Mouse (Mus musculus) adrenal gland, postnatal 4 days (tissue): Measurements from ENCODE around the gene Kat5. TPM values are rescaled to one million over a fixed set of nuclear protein-coding genes. Genes with fewer than 3 reads are reported as not detected.

Experiments
- total RNA-seq, 2 experiments: library from RNA; stranded (reverse); gene quantifications; 2 replicates each; pipeline ENCODE4 v1.2.3; 2021

Gene Kat5
- total RNA-seq, 2 experiments from 2014 or later, result 69.0 to 83.1 TPM

Other genes starting within 250 kb of the Kat5 start
- 10 to 100 TPM; 36.5 to 42.2 TPM for gene Eif1ad, start 243.5 kb downstream of the Kat5 start, total RNA-seq
- 100 to 1,000 TPM; 153 to 164 TPM for gene Banf1, start 243.1 kb downstream of the Kat5 start, total RNA-seq
- 100 to 1,000 TPM in 1 of 2 experiments, 10 to 100 TPM in 1; 98.7 to 123 TPM for gene Sart1, start 221.5 kb downstream of the Kat5 start, total RNA-seq
- not detected for gene Tsga10ip, start 207.7 kb downstream of the Kat5 start, total RNA-seq
- 100 to 1,000 TPM; 236 to 266 TPM for gene Drap1, start 185.3 kb downstream of the Kat5 start, total RNA-seq
- gene AI837181, start 185.1 kb downstream of the Kat5 start, total RNA-seq, result 10 to 100 TPM; 55.1 to 56.7 TPM
- gene Fosl1, start 162.7 kb downstream of the Kat5 start, total RNA-seq, result under 1 TPM in 1 of 2 experiments, not detected in 1; 0.20 TPM
- gene Ccdc85b, start 152.3 kb downstream of the Kat5 start, total RNA-seq, result 10 to 100 TPM; 10.4 to 10.6 TPM
- gene Fibp, start 149.6 kb downstream of the Kat5 start, total RNA-seq, result 100 to 1,000 TPM; 134 to 137 TPM
- 1 to 10 TPM in 1 of 2 experiments, under 1 TPM in 1; 0.67 to 1.3 TPM for gene Ctsw, start 141.7 kb downstream of the Kat5 start, total RNA-seq
- gene Efemp2, start 136.3 kb downstream of the Kat5 start, total RNA-seq, result 10 to 100 TPM; 80.0 to 88.0 TPM
- 10 to 100 TPM; 24.9 to 29.8 TPM for gene Mus81, start 121.8 kb downstream of the Kat5 start, total RNA-seq
- gene Cfl1, start 119.8 kb downstream of the Kat5 start, total RNA-seq, result 100 to 1,000 TPM; 789 to 859 TPM
- gene 1700020D05Rik, start 106.5 kb downstream of the Kat5 start, total RNA-seq, result 1 to 10 TPM; 3.0 to 3.5 TPM
- 10 to 100 TPM; 15.1 to 16.0 TPM for gene Snx32, start 99.7 kb downstream of the Kat5 start, total RNA-seq
- gene Ovol1, start 49.6 kb downstream of the Kat5 start, total RNA-seq, result 1 to 10 TPM in 1 of 2 experiments, not detected in 1; 1.6 TPM
- 1 to 10 TPM; 6.0 to 8.9 TPM for gene Ap5b1, start 42.2 kb downstream of the Kat5 start, total RNA-seq
- gene Rnaseh2c, start 8.4 kb downstream of the Kat5 start, total RNA-seq, result 100 to 1,000 TPM; 109 to 110 TPM
- 10 to 100 TPM; 71.0 to 73.6 TPM for gene Rela, start 27.2 kb upstream of the Kat5 start, total RNA-seq
- 10 to 100 TPM; 85.0 to 90.1 TPM for gene Sipa1, start 53.5 kb upstream of the Kat5 start, total RNA-seq
- gene Map3k11, start 78.5 kb upstream of the Kat5 start, total RNA-seq, result 10 to 100 TPM; 56.9 to 57.4 TPM
- 100 to 1,000 TPM; 117 to 123 TPM for gene Pcnx3, start 78.7 kb upstream of the Kat5 start, total RNA-seq
- not detected for gene Kcnk7, start 94.1 kb upstream of the Kat5 start, total RNA-seq
- gene Ehbp1l1, start 116.1 kb upstream of the Kat5 start, total RNA-seq, result 10 to 100 TPM; 34.9 to 35.6 TPM
- 10 to 100 TPM; 63.5 to 67.5 TPM for gene Fam89b, start 119.4 kb upstream of the Kat5 start, total RNA-seq
- 100 to 1,000 TPM; 277 to 287 TPM for gene Ltbp3, start 130.7 kb upstream of the Kat5 start, total RNA-seq
- 100 to 1,000 TPM; 105 to 110 TPM for gene Scyl1, start 161.2 kb upstream of the Kat5 start, total RNA-seq